Mouse (Mus musculus) left cerebral cortex, adult 18-20 months (tissue): ENCODE measurements around the gene Prkcb. TPM values are rescaled to one million over a fixed set of nuclear protein-coding genes. Genes with fewer than 3 reads are reported as not detected.

Experiments
- DNase-seq, 2 experiments: peaks; one replicate each; pipeline ENCODE4 v3.0.0; 2021 to 2022; ENCODE audit warnings: low spot score in 2 of 2, mixed read lengths in 1 of 2
- total RNA-seq, 2 experiments: library from RNA; stranded (reverse); gene quantifications; 2 replicates each; pipeline ENCODE4 v1.2.3; 2021

The Prkcb gene
- total RNA-seq, 2 experiments from 2014 or later: 871 to 890 TPM

DNA sequence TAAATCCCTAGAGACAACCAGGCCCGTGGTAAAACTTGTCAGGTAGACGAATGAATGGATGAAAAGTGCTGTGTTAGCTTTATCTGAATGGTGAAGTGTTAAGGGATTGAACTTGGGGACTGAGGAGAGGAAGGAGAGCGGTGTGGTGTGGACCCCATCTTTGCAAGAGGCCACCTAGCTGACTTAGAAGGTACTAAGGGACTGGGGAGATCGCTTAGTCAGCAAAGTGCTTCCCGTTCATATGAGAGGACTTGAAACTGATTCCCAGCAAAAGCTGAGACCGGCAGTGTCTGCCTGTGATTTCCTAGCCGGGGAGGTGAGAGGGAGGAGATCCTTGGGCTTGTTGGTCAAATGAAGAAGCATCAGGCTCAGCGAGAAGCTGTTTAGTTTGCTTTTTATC lies 164.1 kb downstream of the Prkcb start:
- no peak for DNase-seq

DNA sequence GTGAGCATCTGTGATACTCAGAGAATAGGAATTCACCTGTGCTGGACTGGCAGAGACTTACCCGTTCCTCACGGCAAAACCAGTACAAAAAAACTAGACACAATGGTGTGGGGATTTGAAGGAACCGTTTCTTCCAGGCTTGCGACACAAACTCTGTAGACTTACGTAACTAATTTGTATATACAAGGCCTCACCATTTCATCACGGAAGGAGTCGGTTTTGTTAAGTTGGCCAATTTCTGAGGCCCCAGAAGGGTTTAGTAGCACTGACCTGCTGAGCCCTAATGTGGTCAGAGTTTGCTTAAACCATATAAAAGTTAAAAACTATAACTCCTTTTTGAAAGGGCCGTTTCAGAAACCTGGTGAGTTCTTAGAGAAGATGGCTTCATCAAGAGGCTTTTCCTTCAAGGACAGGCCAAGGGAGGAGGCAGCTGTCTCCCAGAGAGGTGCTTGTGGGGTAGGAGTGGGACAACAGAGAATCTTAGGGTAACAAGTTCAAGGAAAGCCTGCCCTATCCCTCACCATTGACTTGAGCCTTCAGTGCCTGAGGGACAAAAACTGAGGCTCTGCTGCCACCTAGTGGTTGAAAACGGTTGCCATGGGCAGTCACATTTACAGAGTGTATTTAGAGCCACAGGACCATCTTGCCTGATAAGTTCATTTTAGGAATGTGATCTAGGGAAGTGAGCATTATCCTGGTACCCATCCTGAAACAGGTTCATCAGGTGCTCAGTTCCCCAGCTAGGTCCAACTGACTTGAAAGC lies 170.8 kb downstream of the Prkcb start:
- peak; percentile 82 to 91 for DNase-seq

DNA sequence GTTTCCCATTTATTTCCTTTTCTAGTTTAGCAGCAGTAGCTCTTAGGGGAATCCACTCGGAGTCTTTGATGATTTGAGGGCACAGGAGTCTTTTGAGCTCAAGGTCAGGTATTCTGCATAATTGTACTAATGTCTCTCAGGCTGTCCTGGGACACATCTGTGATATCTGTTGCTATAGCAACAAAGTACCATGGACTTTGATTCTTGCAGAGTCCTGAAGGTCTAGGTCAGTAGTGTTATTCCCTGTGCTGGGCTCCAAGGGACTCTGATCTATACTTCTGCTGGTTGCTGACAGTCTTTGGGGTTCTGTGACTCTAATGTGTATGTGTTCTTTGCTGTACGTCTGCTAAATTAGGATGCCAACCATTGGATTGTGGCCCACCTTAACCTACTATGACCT lies 171.5 kb downstream of the Prkcb start:
- DNase-seq: no peak

DNA sequence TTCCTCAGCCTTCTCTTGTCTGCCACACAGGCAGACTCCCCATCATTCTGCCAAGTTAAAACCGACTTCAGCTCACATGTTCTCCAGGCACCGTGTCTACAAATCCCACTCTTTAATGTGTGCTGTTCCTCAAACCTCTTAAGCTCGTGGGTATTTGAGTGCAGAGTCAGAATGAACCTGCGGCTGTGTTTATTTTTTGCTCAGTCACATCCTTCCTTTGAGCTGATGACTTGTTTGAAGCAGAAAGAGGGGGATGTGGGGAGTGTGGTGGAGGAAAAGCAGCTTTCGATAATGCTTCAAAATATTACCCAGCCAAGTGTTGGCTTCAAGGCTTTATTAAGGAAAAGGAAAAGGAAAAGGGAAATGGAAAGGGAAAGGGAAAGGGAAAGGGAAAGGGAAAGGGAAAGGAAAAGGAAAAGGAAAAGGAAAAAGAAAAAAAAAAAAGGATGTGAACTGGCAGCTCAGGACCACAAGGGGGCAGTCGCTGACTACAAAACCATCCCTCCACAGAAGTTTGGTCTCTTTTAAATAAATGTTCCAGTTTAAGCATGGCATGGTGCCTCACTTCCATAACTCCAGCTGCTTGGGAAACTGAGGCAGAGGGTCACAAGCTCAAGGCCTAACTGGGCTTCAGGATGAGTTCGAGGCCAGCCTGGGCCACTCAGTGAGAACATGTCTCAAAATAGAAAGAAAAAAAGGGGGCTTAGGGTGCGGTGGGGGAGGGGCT lies 177.4 kb downstream of the Prkcb start:
- DNase-seq: no peak

DNA sequence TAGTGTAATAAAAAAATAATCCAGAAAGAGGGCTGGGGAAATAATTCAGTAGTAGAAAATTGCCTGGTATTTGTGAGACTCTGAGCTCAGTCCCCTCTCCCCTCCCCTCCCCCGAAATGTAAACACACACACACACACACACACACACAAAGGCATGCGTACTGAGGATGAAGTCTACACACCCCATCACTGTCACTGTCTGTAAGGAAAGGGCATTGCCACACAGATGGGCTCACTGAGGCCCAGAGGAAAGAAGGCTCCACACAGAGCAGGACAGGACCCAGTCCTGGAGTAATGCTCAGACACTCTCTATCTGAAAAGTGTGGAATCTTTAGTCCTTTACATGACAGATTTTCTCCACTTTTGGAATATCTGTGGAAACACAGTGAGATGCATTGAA lies 178.2 kb downstream of the Prkcb start:
- no peak for DNase-seq

DNA sequence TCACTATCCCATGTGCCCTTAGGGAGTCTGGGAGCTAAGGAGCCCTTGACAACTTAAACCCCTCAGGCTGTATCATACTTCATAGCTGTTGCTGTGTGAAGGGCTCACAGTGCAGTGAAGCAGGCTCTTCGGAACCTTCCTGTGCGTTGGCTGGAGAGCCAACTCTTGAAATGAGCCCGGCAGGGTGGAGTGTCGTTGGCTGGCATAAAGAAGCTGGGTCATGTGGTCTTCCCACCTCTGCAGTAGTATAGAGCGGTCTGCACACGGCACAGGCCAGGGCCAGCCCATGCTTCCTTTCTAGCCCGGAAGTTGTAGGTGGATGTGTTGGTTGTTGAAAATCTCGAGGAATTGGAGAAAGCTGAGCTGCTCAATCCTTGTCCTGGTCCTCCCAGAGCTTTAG lies 179.3 kb downstream of the Prkcb start:
- peak in 1 of 2 experiments; percentile 48 for DNase-seq

DNA sequence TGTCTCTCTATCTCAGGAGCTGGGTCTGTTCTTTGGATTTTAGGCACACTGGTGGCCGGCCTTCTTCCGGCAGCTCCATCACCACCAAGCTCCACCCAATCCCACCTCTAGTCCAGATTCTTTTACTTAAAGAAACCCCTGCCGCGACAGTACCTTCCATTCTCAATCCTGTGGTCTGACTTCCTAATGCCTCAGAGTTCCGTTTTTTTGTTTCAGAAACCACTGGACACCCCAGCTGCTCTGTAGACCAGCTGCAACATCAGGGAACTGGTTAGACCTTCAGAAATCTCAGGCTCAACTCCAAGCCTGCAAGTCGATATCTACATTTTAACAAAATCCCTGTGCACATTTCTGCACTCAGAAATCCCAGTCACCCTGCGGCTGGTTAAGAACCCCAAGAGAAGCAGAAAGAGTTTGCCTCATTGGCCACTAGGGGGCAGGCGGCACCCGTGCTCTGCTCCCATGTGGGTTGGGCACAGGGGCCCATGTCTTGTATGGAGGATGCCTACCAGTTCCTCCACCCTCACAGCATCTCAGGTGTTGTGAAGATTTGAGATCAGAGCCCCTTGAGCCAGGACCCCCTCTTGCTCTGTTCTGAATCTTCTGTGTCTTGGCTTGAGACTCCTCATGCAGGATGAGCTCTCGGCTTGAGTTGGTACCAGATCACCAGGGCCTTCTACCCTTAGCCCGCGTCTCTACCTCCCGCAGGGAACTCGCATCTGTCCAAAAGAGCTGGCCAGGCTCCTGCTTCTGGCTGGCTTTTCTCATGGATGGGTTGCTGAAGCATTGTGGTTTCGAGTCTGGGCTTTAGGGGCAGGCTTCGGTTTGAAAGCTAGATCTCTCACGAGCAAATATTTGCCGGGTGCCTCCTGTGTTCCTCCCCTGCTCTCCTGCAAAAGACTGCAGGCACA lies 182.1 kb downstream of the Prkcb start:
- DNase-seq: peak; percentile 78 to 82

DNA sequence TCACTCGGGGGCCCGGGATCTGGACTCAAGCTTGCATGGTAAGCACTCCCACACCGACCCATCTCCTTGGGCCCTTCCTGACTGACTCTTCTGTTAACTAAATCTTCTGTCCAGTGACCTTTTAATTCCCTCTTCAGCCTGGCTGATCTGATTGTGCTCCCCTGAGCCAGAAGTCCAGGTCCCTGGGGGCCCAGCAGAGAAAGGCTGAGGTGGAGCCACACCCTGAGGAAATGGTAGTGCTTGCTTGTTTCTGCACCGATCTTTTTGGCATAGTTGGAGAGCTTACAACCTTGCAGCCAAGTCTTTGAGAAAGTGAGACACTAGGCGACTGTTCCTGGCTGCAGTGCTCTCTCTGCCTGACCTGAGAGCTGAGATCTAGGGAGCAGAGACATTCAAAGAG lies 183.7 kb downstream of the Prkcb start:
- DNase-seq: no peak

DNA sequence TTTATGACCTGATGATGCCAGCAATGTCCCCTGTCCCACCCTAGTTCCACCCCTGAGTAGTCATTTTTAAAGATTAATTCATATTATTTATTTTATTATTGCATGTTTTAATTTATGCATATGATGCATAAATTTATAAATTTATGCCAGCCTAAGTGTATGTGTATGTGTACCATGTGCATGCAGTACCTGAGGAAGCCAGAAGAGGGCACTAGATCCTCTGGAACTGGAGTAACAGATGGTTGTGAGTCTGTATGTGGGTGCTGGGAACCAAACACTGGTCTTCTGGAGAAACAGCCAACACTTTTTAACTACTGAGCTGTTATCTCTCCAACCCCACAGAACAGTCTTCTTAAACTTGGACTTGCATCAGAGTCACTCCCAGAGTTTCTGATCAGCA lies 186.5 kb downstream of the Prkcb start:
- no peak for DNase-seq

DNA sequence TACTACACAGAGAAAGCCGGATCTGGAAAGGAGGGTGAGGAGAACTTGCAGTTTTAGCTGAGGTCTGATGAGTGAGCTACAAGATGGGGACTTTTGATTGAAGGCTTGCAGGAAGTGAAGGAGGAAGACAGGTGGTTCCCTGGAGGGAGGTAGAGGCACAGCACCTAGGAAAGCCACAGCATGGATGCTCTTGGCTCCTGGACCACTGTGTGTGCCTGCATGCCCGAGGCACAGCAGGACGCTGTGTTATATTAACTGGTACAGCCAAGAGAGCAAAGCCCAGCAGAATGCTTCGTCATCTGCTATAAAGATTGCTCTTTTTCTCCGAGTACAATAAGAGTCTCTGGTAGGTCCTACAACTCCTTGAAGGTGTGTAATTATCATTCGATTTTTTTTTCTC lies 188.1 kb downstream of the Prkcb start:
- DNase-seq: no peak

DNA sequence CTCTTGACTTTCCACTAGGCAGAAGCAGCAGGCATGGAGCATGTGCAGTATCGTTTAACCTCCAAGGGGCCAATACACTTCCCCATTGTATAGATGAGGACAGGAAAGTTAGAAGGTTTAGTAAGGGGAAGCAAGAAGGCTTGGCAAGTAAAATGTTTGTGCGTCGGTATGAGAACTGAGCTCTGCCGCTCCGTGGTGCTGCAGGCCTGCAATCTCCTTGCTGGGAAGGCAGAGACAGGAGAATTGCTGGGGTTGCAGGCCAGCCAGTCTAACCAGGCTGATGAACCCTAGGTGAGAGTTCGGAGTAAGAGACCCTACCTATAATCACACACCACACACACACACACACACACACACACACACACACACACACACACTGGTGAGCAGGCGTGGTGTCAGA lies 188.6 kb downstream of the Prkcb start:
- no peak for DNase-seq

DNA sequence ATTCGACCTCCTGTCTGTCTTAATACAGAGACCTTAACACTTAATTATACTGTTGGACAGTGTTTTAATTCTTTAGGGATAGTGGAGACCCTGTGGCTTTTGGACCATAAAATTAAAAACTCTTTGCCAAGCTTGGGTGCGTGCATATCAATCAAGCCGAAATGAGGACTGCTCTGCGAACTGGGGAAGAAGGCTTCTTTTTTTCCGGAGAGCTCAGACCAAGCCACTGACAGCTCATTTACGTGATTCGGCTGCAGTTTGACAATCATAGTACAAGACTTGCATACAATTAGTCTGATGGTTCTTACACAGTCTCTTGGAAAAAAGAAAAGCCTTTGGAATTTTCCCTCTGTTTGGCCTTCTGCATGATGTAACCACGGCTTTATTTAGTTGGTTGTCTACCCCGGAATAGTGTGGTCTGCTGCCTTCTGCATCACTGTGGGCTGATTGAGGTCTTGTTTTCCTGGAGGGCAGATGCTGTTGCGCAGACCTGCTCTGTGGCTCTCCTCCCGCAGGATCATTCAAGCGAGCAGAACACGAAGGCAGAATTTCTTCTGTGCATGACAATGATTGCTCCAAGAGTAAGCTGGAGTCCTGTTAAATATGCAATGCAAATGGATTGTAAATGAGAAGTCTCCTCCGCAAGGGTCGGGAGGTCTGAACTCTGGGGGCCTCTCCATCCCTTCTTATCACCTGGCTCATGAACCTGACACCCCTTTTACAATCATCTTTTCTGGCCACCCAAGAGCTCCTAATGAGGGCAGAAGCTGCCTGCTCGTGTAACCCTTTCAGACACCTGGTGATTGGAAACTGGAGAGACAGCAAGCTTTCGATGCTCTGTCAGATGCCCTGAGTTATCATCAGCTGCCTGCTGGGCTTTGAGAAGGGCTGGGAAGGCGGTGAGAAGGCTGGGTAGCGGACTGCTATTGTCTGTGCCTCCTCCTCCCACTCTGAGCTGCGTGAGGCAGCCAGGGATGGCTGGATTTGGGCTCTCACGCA lies 189.3 kb downstream of the Prkcb start:
- peak in 1 of 2 experiments; percentile 39 for DNase-seq

DNA sequence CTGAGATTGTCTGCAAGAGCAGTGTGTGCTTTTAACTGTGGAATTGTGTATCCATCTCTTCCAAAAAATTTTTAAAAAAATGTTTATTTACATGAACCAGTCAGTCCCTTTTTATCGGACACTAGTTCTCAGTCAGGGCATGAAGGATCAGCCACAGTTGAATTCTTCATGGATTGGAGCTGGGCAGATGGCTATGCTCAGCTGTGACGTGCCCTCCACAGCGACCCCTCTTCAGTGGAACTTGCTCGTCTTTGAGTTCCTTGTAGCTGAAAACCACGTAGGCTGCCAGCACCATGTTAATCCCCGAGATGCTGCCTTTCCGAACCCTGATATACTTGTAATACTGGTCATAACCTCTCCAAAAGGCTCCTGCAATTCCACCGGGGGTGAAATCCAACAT lies 195.4 kb downstream of the Prkcb start:
- no peak for DNase-seq

DNA sequence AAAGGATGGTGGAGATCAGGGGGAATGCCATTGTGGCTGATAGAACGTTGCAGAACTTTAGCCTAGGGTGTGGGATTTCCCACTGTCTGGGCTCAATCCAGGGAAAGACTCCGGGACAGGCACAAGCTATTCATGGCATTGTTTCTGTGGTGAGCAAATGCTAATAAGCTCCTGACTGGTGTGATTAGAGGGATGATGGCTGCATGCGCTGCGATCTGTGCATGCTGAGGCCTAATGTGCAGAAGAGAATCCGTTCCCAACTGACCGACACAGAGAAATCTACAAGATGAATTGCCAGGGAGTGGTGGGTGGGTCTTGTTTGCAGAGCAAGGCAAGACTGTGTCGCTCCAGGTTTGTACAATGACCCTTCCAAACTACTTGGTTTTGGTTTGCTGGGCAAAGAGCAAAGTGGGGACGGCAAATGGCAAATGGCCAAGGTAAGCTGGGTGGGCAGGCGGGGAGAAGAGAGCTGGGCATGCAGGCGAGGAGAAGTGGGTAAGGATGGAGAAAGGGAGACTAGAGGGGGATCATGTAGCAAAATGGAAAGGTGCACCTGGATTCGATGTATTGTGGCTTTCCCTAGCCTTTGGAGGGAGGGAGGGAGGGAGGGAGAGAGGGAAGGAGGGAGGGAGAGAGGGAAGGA lies 199.5 kb downstream of the Prkcb start:
- no peak for DNase-seq

DNA sequence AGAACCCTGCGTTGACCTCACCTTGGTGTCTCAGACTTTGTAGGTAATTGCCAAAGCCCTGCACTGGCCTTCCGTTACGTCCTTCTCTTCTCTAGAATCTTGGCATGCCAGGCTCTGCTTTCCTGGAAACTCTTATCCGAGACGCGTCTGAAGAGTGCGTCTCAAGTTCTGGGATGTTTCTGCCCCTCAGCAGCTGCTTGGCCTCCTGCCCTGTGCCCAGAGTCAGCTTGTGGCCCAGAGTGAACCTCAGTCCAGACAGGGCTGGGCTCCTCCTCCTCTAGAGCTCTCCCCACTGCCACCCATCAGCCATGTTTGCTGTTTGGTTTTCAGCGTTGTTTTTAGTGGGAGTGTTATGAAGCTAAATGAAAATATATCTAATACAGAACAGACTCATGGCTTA lies 203.5 kb downstream of the Prkcb start:
- no peak for DNase-seq

DNA sequence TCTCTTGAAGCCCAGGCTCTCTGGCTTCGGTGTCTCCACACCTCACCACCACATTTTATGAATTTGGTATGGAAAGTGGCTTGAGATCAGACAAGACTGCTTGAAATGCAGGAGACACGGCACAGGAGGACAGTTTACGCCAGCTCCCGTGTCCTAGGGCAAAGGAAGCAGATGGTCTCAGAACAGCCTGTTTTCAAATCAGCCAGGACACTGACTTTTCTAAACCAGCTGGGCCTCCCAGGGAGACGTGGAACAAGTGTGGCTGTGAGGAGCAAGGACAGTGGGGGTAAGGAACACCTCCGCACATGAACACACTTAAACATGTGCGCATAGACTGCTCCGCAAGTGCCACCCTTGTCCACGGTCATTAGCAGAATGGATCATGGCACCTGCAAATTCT lies 204.4 kb downstream of the Prkcb start:
- DNase-seq: no peak

DNA sequence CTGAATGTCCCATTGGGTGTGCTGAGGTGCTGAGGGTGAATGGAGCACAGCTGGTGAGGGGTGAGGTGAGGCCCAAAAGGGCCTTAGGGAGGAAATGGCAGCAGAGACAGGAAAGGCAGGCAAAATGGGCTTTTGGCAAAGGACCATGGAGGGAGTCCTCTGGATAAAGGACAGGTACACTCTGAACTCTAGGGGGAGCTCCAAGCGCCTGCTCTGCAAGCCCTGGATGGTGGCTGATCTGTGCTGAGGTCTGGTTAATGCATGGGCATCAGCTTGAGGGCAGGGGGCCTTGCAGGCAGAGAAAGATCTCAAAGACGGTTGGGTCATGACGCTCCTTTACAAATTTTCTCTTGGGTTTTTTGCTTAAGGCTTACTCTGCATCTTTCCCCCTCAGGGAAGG lies 205.5 kb downstream of the Prkcb start:
- DNase-seq: peak in 1 of 2 experiments; percentile 38

DNA sequence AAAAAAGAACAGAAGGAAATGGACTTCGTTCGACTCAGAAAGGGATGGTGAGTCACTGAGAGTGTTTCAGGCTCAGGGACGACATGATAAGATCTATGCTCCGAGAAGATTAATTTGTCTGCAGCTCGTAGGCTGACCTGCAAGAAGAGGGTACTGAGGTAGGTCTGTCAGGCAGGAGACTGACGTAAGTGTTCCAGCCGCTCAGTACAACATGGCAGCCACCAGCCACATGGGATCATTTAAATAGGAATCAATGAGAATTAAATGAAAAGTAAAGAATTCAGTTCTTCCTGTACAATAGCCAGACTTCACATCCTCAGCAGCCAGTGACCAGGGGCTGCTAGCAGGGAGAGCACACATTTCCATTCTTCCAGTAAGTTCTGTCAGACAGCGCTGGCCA lies 209.0 kb downstream of the Prkcb start:
- DNase-seq: no peak

DNA sequence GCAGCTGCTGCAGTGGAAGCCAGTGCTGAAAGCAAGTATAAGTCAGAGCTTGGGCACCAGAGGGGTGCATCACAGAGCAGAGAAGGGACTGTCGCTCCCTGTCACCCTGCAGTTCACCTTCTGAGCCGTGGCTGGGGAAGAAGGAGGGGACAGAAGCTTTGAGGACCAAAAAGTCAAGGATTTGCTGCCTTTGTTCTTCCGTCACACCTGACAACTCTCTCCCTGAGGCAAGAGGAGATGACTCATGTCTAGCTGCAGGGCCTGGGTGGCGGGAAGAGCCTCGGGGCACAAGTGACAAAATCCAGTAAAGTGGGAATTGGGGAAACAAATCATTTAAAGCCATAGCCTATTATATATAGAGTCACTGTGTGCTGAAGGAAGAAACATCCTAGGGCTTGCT lies 209.9 kb downstream of the Prkcb start:
- no peak for DNase-seq
